Mouse (Mus musculus): ENCODE results near the gene Uri1.

GRCm38 (mm10) chr7:38041244-38041643 is 17.9 kb upstream of the Uri1 start:
- TF ChIP-seq CTCF (conservative IDR thresholded peaks at IDR 0.05; ENCODE audit: insufficient read depth, insufficient read length, low read depth, low read length) (no peak), POLR2A (IDR thresholded peaks at IDR 0.05; ENCODE audit: low read depth, low read length) (no peak)

All from kidney, adult 2 months (tissue).